Mouse (Mus musculus): ENCODE data around the gene Arid4a. TPM values are rescaled to one million over a fixed set of nuclear protein-coding genes. Genes with fewer than 3 reads are reported as not detected.

The Arid4a gene
- polyA plus RNA-seq (2012; rRNA removed): 2.0 and 2.7 TPM in 2 replicates

DNA sequence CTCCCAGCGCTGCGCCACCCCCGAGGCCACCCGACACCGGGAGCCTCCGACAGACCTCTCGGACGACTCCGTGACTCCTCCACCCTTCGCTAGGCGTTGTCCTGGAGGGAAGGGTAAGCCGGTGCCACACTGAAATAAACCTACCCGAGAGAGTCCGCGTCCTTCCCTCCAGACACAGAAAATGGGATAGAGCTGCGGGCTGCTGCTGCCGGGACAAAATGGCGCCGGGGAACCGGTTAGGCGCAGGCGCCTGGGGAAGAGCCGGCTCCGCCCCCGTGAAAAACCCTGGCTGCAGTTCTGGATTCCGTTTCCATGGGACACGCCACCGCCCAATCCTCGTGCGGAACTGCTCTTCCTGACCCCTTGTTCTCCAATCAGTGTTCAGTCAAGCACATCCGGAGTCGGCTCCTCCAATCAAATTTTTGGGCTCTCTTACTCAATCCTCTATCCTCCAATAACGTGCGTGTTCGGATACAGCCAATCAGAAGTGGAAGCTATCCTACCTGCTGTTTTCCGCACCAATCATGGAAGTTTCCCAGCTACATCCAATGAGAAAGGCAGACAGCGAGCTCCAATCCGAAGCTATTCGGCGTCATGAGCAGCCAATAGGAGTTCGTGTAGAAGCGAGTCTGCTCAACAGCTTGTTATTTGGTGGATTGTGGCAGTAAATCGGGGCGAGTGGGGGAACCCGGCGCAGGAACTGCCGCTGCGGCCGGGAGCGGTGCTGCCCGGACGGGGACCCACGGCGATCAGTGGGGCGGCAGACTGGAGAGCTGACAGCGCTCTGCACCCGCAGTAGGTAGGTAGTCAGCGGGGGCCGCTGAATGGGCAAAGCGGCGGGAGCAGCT lies at the start of gene Arid4a:
TSS of gene Arid4a (plus strand) at position 628 of the 848 bp plus-strand sequence.
- WGBS: under 1% methylated on average over 61 of the region's 61 CpGs
- DNase-seq (ENCODE audit: low read depth, low spot score): peak; percentile 100

DNA sequence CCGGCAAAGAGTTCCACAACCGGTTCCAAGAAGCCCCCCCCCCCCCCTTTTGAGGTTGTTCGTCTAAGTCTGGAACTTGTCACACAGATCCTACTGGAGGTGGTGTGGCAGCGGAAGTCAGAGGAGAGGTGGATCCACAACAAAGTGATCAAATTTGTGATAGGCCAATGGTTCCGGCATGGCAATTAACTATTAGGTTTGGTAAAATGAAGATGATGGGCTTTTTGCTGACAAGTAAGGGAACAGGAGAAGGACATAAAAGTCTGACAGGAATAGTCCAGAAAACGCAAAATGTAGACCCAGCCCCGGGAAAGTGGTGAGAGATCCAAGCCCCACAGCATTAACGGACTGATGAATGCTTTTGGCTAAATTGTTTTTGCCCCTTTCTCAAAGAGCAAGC lies 48.2 kb upstream of the Arid4a start:
- no peak for DNase-seq (ENCODE audit: low read depth, low spot score)
- WGBS: 34% methylated on average over 8 of the region's 8 CpGs

DNA sequence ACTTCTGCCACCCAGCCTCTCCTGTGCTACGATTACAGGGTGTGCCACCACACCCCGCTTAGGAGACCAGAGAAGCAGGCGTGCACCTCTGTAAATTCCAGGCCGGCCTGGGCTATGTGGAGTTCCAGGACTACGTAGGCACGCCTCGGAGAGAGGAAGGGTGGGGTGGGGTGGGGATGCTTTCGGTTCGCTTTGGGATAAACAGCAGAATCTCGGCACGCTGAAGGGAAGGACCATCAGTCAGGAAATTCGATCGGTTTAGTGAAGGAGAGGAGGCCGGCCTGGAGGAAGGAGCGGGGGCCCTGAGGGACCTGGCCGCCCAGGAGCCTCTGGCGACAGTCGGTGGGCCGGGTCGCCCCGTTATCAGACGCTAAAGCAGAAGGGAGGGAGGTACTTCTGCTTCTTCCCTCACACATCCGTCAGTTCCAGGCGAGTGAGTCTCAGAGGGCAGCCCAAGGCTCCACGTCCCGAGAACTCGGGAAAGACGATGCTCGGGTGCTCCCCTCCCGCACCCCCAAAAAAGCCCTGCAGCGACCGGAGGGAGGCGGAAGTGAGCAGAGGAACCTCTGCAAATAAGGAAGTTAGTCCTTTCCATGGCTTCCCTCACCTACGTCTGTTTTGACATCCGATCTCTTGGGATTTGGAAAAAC lies 47.5 kb upstream of the Arid4a start:
- WGBS: under 1% methylated on average over 35 of the region's 35 CpGs
- peak; percentile 67 for DNase-seq (ENCODE audit: low read depth, low spot score)

DNA sequence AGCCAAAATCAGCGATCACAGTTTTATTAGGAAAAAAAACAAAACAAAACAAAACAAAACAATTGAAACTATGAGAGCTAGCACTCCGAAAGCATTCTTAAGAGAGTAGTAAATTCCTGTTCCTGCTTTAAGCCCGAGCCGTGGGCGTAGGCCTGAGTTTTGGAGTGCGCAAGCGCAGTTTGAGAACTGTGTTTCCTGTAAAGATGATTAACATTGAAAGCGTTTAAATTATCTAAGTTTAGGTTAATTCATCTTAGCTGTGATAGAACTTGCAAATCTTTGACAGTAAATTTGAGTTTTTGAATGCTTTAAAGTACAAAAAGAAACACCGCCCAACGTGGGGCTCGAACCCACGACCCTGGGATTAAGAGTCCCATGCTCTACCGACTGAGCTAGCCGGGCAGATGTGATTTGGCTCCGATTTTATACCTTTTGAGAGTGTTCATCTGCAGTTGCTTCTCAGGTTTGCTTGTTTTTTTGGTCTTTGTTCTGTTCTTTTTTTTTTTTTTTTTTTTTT lies 46.9 kb upstream of the Arid4a start:
- peak; percentile 76 for DNase-seq (ENCODE audit: low read depth, low spot score)
- WGBS: under 1% methylated on average over 15 of the region's 15 CpGs

DNA sequence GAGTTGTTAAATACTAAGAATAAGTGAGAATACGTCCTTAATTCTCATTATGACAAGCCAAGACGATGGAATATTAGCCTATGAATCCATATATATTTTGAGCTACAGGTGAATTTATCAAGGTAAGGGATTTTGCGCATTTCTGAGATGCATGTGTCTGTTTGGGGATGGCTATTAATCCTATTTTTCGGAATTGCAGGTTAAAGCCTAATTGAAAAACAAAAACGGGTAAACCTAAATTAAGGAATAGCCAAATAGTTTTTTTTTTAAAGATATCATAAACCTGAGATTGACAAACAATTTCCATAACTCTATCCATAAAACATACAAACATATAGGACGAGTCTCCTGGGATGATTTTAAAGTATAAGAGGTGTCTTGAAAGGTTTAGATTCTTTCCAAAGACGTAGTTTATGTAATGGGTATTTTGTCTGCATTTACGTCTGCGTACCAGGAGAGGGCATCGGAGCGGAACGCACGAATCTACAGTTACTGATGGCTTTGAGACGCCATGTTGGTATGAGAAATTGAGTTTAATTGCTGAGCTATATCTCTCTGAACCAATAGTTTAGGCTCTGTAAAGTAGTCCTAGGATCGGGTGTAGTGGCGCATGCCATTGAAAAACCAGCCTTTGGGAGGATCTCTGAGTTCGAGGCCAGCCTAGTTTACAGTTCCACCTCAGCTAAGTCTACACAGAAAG lies 46.2 kb upstream of the Arid4a start:
- 4% methylated on average over 17 of the region's 17 CpGs for WGBS
- DNase-seq (ENCODE audit: low read depth, low spot score): peak; percentile 48

DNA sequence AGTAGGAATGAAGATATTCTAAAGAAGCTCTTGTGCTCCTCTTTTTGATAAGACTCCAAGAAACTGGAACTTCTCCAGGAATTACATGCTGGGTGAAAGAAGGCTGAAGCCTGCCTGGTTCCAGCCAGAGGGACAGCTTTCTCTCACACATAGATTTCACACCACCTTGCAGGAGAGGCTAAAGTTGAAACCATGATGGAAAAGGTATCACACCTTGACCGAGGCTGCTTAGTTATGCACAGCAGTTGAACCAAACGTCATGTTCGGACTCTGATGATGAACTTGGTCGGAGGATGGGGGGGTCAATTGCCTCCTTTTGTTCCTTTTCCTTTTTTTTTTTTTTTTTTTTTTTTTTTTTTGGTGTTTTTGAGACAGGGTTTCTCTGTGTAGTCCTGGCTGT lies 42.0 kb upstream of the Arid4a start:
- WGBS: 80% methylated on average over 4 of the region's 4 CpGs
- no peak for DNase-seq (ENCODE audit: low read depth, low spot score)

DNA sequence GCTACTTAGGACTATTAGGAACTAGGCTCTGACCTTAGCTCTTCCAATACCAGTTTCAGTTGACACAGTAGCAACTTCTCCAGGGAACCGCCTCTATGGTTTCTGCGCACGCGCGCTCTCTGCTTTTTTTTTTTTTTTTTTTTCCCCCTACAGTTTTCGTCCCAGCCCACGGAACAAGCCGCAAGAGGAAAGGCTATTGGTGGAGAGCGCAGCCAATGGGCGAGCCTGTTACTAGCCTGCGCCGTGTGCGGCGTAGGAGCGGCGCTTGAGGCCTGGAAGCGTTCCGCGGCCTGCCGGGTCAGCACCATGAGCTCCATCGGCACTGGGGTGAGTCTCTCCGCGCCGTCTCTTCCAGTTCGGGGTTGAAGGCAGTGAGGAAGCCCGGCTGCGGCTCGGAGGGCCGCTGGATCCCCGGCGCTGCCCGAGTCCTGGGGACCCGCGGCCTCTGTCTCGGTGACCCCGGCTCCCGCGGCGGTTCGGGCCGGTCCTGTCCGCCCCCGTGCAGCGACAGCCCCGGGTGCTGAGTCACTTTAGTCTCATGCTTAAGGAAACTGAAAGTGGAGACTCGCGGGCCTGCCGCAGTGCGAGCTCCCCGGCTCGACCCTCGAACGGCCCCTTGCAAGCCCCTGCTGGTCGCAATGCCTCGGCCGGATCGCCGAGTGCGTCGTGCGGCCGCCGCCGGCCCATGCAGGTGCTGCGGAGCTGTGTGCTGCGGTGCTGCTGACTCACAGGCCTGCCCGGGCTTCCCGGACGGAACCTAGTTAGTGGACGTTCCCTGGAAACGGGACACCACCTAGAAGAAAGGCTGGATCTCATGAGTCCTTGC lies 41.1 kb upstream of the Arid4a start, which contains the start of gene Psma3:
TSS of gene Psma3 (plus strand) at position 181 of the 826 bp plus-strand sequence.
- WGBS: under 1% methylated on average over 71 of the region's 71 CpGs
- peak; percentile 90 for DNase-seq (ENCODE audit: low read depth, low spot score)

DNA sequence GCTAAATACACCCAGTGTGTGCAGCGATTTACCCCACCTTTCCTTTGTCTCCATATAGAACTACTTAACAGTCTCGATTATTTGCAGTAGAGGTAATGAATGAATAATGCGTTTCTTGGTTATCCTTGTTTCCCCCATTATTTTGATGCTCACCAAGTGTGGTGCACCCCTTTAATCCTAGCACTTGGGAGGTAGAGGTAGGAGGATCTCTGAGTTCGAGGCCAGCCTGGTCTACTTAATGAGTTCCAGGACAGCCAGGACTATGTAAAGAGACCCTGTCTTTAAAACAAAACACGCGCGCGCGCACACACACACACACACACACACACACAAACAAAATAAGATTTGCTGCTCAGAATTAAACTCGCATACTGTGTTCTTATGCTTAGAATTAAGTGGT lies 40.4 kb upstream of the Arid4a start:
- no peak for DNase-seq (ENCODE audit: low read depth, low spot score)
- 12% methylated on average over 10 of the region's 10 CpGs for WGBS

DNA sequence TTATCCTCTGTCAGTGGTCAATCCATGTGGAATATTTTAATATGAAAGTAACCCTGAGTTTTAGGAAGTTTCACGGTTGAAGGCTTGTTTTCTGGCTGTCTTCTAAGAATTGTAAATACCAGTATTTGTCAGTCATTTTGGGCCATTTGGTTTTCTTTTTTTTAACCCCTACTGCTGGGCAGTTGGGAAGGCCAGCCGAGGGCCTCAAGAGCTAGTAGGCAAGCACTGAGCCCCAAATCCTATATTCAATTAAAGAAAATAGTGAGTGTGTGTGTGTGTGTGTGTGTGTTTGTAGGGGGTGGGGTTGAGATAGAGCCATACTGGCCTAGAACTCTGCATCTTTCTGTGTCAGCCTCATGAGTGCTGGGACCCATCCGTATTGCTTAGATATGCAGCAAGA lies 39.9 kb upstream of the Arid4a start:
- DNase-seq (ENCODE audit: low read depth, low spot score): no peak
- WGBS: 40% methylated on average over 3 of the region's 3 CpGs

DNA sequence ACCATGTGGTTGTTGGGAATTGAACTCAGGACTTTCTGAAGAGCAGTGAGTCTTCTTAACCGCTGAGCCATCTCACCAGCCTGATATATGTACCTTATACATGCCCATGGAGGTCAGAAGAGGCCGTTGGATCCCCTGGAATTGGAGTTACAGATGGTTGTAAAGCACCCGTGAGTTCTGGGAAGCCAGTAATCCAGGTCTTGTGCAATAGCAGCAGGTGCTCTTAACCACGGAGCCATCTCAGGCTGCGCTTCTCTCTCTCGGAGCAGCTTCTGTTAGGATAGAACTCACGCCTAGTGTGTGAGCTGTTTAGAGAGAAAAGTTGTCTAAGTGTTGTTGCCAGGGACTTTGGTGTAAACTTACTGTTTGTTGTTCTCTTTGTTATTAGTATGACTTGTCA lies 37.4 kb upstream of the Arid4a start:
- WGBS: 37% methylated on average over 7 of the region's 7 CpGs
- no peak for DNase-seq (ENCODE audit: low read depth, low spot score)

DNA sequence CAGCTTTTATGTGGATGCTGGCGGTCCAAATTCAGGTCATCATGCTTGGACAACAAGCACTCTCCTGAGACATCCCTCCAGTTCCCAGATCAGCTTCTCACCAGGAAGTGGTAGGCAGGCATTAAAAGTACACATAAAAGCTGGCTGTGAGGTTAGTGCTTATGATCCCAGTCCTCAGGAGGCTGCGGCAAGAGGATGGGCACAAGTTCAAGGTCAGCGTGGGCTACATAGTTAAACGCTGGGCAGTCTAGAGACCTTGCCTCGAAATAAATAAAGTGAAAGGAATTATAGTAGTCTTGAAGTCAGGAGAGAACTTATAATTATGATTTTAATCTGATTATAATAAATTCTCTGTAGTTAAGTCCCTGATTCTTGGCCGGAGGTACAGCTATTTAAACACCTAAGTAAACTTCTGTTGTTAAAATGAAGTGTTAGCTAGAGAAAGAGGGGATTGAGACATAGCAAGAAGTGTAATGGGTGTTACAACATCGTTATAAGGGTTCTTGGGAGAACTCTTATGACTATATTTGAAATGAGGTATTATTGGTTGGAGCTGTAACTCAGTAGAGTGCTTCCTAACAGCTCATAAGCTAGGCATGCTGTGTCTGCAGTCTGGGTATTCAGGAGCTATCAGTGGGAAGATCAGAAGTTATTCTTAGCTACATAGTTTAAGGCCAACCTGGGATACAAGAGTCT lies 30.8 kb upstream of the Arid4a start:
- 82% methylated on average over 7 of the region's 7 CpGs for WGBS
- DNase-seq (ENCODE audit: low read depth, low spot score): no peak

DNA sequence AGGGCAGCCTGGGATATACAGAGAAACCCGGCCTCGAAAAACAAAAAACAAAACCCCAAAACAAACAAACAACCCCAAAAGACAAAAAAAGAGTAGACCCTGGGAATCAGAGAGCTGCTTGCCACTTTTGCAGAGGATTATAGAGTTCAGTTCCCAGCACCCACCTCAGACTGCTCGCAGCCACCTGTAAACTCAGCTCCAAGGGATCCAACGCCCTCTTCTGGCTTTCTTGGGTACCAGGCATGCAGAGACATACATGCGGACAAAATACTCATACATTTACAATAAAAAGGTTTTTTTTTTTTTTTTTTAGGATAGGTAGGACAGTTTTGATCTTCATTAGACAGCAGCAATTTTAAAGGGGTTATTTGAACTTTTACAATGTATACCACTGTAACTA lies 18.6 kb upstream of the Arid4a start:
- 91% methylated on average over 5 of the region's 5 CpGs for WGBS
- no peak for DNase-seq (ENCODE audit: low read depth, low spot score)

DNA sequence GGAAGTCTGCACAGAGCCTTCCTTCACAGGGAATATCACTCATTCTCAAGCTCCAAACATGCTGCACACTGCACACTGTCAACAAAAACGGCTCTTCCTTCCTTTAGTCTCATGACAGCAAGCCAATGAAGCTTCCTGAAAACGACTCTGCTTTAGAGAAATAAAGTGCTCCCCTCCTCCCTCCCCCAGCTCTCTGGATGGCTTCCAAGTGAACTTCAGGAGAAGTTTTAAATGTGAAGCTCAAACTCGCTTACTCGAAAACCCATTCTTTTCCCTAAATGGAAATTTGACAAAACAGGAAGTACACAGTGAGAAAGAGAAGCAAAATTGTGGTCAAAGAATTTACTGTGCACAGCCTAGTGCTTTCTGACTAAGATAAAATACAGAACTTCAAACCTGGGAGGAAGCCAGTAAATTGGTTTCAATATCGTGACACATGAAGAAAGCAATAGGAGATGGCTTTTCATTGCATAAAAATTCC lies 16.3 kb upstream of the Arid4a start:
- 3% methylated on average over 5 of the region's 5 CpGs for WGBS
- no peak for DNase-seq (ENCODE audit: low read depth, low spot score)

DNA sequence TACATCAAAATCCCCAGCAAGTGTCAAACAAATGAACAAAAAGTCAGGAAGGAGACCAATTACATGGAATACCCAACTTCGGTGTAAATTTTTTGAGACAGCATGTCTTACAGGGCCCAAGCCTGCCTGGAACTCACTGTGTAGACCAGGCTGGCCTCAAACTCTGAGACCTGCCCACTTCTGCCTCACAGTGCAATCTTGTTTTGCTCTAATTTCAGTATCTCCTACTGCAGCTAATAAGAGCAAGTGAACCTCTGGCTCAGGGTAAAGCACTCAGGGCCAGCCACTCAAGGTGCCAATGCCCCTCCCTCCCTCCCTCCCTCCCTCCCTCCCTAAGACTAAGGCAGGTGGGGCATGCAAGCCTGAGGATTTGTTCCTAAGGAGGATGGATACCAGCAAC lies 15.4 kb upstream of the Arid4a start:
- 65% methylated on average over 1 of the region's 1 CpGs for WGBS
- no peak for DNase-seq (ENCODE audit: low read depth, low spot score)

DNA sequence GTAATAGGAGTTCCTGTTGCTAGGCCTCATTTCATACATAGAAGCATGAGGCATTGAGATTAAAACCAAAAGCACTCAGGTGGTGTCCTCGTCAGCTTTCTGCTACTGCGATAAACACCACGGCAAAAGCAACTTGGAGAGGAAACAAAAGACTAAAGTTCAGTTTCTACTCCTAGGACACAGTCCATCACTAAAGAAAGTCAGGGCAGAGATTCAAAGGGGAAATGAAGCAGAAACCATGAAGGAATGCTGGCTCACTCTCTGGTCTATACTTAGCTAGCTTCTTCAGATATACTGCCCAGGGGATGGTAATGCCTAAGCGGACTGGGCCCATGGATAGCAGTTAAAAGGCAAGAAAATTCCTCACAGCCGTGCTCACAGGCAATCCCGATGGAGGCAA lies 14.3 kb upstream of the Arid4a start:
- no peak for DNase-seq (ENCODE audit: low read depth, low spot score)

DNA sequence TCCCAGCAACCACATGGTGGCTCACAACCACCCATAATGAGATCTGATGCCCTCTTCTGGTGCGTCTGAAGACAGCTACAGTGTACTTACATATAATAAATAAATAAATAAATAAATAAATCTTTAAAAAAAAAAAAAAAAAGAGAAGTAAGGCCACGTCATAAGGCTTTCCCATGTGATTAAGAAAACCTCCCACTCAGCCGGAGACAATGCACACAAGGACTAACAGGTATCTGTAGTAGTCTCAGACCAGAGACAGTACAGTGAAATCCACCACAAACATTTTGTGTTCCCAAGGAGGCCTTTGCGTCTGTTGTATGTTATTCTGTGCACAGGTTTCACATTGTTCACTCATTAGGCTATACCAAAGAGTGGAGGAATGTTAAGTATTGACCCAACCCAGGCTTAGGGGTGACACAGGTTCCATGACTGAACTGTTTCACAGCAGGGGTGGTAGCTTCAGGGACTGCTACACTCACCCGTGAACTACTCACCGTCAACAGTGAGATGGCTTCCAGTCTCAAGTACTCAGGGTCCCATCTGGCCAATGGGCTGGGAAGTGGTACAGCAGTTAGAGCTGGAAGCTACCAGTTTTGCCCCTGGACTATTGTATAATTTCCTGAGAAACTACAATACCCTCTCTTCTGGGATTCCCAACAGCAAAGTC lies 11.9 kb upstream of the Arid4a start:
- 87% methylated on average over 5 of the region's 6 CpGs for WGBS

More for the DNA sequence above, 14.3 kb upstream of the Arid4a start:
- 63% methylated on average over 6 of the region's 6 CpGs for WGBS

DNA sequence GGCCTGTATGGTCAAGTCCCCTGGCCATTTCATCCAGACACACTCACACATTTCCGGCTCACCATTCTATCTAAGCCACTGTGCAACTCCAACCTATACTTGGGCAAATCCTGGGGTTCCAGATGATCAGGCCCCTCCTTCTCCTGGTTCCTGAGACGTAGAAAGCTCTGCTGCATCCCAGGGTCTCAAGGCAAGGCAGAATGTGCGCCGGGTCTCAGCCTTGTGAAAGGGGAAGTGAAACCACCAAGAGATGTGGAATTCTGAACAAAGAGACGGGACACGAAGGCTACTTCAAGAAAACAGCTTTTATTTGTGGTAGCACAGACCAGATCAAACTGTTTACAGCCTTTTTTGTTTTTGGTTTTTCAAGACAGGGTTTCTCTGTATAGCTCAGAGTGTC lies 9.6 kb upstream of the Arid4a start:
- no peak for DNase-seq (ENCODE audit: low read depth, low spot score)
- 88% methylated on average over 6 of the region's 6 CpGs for WGBS

More for the DNA sequence above, 11.9 kb upstream of the Arid4a start:
- no peak for DNase-seq (ENCODE audit: low read depth, low spot score)

DNA sequence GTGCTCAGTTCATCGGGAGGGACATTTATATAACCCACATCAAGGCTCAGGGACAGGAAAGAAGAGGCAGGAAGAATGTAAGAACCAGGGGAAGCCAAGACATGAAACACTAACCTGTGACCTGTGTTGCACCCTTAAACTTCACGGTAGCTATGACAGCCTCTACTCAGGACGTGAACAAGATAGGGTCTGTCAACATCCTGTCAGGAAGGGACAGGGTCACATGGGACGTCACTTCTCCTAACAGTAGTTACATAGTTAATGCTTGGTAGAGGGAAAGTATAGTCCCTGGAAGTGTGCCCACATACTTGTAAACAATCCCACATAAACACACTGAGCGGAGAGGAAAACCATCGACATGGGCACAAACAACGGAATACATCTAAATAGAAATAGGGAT lies 8.9 kb upstream of the Arid4a start:
- WGBS: 67% methylated on average over 7 of the region's 7 CpGs
- no peak for DNase-seq (ENCODE audit: low read depth, low spot score)
